Mouse (Mus musculus) embryonic facial prominence, embryonic 14.5 days (tissue): ENCODE data around the gene Rheb. TPM values are rescaled to one million over a fixed set of nuclear protein-coding genes. Genes with fewer than 3 reads are reported as not detected.
"Not testable (repeated sequence)": the region's sequence is repeated elsewhere in the genome, so short reads cannot be mapped to it uniquely, and the experiment has no call there.

Experiments
- ATAC-seq: fragments of 200-750 bp; cut with Nextera tagmentation; 2 replicates; pipeline ENCODE4 v1.8.0; 2017; ENCODE audit warnings: low read depth, moderate number of reproducible peaks, moderate TSS enrichment
- DNase-seq: peaks from one replicate; pipeline ENCODE4 v3.0.0-alpha.2; 2015; ENCODE audit warnings: low spot score
- H3K27ac ChIP-seq: fragments of 300-500 bp; sonication (generic); replicated peaks from 2 replicates; pipeline ENCODE4 v1.5.1; 2014; ENCODE audit warnings: low read depth, mild to moderate bottlenecking, low read length, moderate library complexity
- H3K27me3 ChIP-seq: fragments of 300-500 bp; sonication (generic); replicated peaks from 2 replicates; pipeline ENCODE4 v1.6.1; 2014; ENCODE audit warnings: low read length; ENCODE audit not compliant: control insufficient read depth, insufficient read depth
- H3K36me3 ChIP-seq: fragments of 300-500 bp; sonication (generic); 2 replicates; pipeline ENCODE4 v1.6.1; 2014; ENCODE audit warnings: low read length, mixed read lengths; ENCODE audit not compliant: control insufficient read depth, insufficient read depth
- H3K4me1 ChIP-seq: fragments of 300-500 bp; sonication (generic); 2 replicates; pipeline ENCODE4 v1.6.1; 2014; ENCODE audit warnings: antibody characterized with exemption, low read length; ENCODE audit not compliant: control insufficient read depth, insufficient read depth
- H3K4me2 ChIP-seq: fragments of 300-500 bp; sonication (generic); 2 replicates; pipeline ENCODE4 v1.6.1; 2014; ENCODE audit warnings: low read depth, mild to moderate bottlenecking, low read length, moderate library complexity, mixed read lengths
- H3K4me3 ChIP-seq: fragments of 300-500 bp; sonication (generic); 2 replicates; pipeline ENCODE4 v1.5.1; 2014; ENCODE audit warnings: low read depth, mild to moderate bottlenecking, low read length
- H3K9ac ChIP-seq: fragments of 300-500 bp; sonication (generic); 2 replicates; pipeline ENCODE4 v1.6.1; 2014; ENCODE audit warnings: low read depth, mild to moderate bottlenecking, low read length, moderate library complexity, mixed read lengths
- H3K9me3 ChIP-seq: fragments of 300-500 bp; sonication (generic); 2 replicates; pipeline ENCODE4 v1.6.1; 2016; ENCODE audit warnings: low read length; ENCODE audit not compliant: control insufficient read depth
- WGBS: fragments of 180-500 bp; shearing (Covaris S2); extraction: QIAGEN DNeasy Blood & Tissue Kit; methylation state at CpG from one replicate; pipeline ENCODE4 v1.1.7; 2014; 5-methylcytosine and 5-hydroxymethylcytosine counted together
- polyA plus RNA-seq: library from polyadenylated mRNA; unstranded; fragments of >200 nt; fragmentation: Nextera tagmentation; extraction: Ambion mirVana; gene quantifications from 2 replicates; pipeline ENCODE4 v1.2.1, GENCODE M21; 2014

Rheb gene
- polyA plus RNA-seq, 1 experiment from 2014 or later: 198 TPM

- H3K4me2 ChIP-seq, H3K9ac ChIP-seq, DNase-seq, ATAC-seq, H3K9me3 ChIP-seq, H3K4me3 ChIP-seq, H3K27ac ChIP-seq, H3K36me3 ChIP-seq, H3K4me1 ChIP-seq, H3K27me3 ChIP-seq: not testable (repeated sequence)
- 88% methylated on average over 16 of the region's 16 CpGs for WGBS
These were observed 67.9 kb downstream of the Rheb start for GRCm38 (mm10) chr5:24774549-24774948.

DNA sequence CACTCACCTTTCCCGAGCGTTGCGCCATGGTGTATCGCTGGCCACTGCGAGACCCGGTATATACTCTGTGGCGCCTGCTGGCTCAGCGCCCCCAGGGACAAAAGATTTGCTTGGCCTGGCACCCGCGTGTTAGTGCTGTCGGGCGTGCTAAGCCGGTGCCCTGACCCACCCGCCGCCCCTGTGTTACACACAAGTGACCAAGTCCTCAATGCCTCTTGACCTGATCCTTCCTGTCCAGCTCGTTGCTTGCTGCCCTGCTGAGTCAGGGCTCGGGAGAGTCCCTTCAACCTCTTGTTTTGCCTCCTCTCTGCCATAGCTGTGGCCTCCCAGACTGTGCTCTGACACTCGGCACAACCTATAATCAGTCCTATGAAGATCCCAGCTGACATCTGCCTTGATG, 84.6 kb downstream of the Rheb start, which contains the start of gene Crygn:
Crygn (minus strand) TSS at position 193 of the 400 bp plus-strand sequence.
- ATAC-seq (no peak), DNase-seq (no peak)
- Histone ChIP-seq H3K9me3 (no peaks in the 10 kb centered on the region), H3K4me1 (peaks cover 5% of the 10 kb centered on the region; the same call in 1 of the 2 replicates), H3K4me2 (no peak within 1 kb of the TSS), H3K36me3 (no peaks in the 10 kb centered on the region), H3K27ac (no peak within 1 kb of the TSS), H3K9ac (no peak within 1 kb of the TSS), H3K4me3 (no peak within 1 kb of the TSS), H3K27me3 (no peaks in the 10 kb centered on the region; the same call in 1 of the 2 replicates)
- 28% methylated on average over 18 of the region's 18 CpGs for WGBS

DNA sequence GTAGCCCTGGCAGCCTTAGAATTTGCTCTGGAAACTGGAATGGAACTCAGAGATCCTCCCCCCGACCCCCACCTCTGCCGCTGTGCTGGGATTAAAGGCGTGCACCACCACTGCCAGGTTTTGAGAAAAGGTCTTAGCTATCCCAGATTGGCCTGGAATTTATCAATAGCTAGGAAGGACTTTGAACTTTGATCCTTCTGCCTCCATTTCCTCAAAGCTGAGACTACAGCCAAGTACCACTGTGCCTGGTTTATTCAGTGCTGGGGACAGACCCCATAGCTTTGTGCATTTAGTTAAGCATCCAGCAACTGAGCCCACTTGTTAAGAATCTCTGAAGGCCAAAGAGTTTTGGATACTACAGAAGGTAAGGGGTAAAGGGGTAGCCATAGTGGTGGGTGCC, 85.5 kb downstream of the Rheb start:
- Histone ChIP-seq H3K9me3 (no peaks in the 10 kb centered on the region), H3K4me2 (no peak overlapping the region), H3K4me1 (peaks cover 11% of the 10 kb centered on the region), H3K36me3 (no peaks in the 10 kb centered on the region), H3K27me3 (no peaks in the 10 kb centered on the region; the same call in 1 of the 2 replicates), H3K9ac (no peak overlapping the region), H3K4me3 (no peak overlapping the region), H3K27ac (no peak overlapping the region)
- DNase-seq (no peak), ATAC-seq (no peak)
- WGBS: 46% methylated on average over 3 of the region's 3 CpGs

Other genes starting within 250 kb of the Rheb start
- 48.9 and 54.7 TPM in 2 replicates for gene Smarcd3, start 218.2 kb downstream of the Rheb start, polyA plus RNA-seq
- gene Nub1, start 157.1 kb downstream of the Rheb start, polyA plus RNA-seq: 34.8 and 38.1 TPM in 2 replicates
- 21.8 and 31.1 TPM in 2 replicates for gene Wdr86, start 111.9 kb downstream of the Rheb start, polyA plus RNA-seq
- gene Crygn, start 84.6 kb downstream of the Rheb start, polyA plus RNA-seq: 4.1 TPM in 1 of 2 replicates, not detected in the other